Mouse (Mus musculus): ENCODE results near the gene Hgd.

- TF ChIP-seq GATA1 (IDR thresholded peaks at IDR 0.05; ENCODE audit: low read length) (no peak), TAL1 (IDR thresholded peaks at IDR 0.05; ENCODE audit: low read length) (no peak)
Observed at GRCm38 (mm10) chr16:37571554-37571953, 8.4 kb upstream of the Hgd start.
